Mouse (Mus musculus) heart, adult 2 months (tissue): ENCODE results near the gene Med20. TPM values are rescaled to one million over a fixed set of nuclear protein-coding genes. Genes with fewer than 3 reads are reported as not detected.

Experiments
- DNase-seq, 2 experiments: peaks; one replicate each; pipeline ENCODE4 v3.0.0; 2021
- H3K27ac ChIP-seq: fragments of 200-600 bp; 2 replicates; pipeline ENCODE4 v1.8.1; 2022
- H3K27me3 ChIP-seq: fragments of 200-500 bp; 2 replicates; pipeline ENCODE4 v1.6.1; 2012; ENCODE audit warnings: mild to moderate bottlenecking, low read length, inconsistent platforms, mixed read lengths; ENCODE audit not compliant: control insufficient read depth, insufficient read depth
- H3K36me3 ChIP-seq: fragments of 200-500 bp; 2 replicates; pipeline ENCODE4 v1.6.1; 2012; ENCODE audit warnings: low read length, inconsistent platforms; ENCODE audit not compliant: control insufficient read depth, insufficient read depth
- H3K4me1 ChIP-seq: fragments of 200-500 bp; 2 replicates; pipeline ENCODE4 v1.6.1; 2011; ENCODE audit warnings: low read length; ENCODE audit not compliant: control insufficient read depth, insufficient read depth
- H3K4me3 ChIP-seq: fragments of 200-600 bp; 2 replicates; pipeline ENCODE4 v1.8.1; 2022
- H3K79me2 ChIP-seq: fragments of 200-500 bp; replicated peaks from 2 replicates; pipeline ENCODE4 v1.6.1; 2012; ENCODE audit warnings: mild to moderate bottlenecking, inconsistent platforms, low read length, moderate library complexity, mixed read lengths; ENCODE audit not compliant: control insufficient read depth, insufficient read depth
- H3K9ac ChIP-seq: fragments of 200-500 bp; 2 replicates; pipeline ENCODE4 v1.6.1; 2012; ENCODE audit warnings: low read depth, mild to moderate bottlenecking, control low read depth, inconsistent platforms, low read length, mixed read lengths
- CTCF ChIP-seq: fragments of 200-600 bp; IDR thresholded peaks from 2 replicates; pipeline ENCODE4 v1.8.1; 2022; ENCODE audit warnings: antibody characterized with exemption, mild to moderate bottlenecking, moderate library complexity
- EP300 ChIP-seq: fragments of 200-500 bp; IDR thresholded peaks from 2 replicates; pipeline ENCODE4 v1.6.1; 2011; ENCODE audit warnings: low read depth, low read length, control low read depth; ENCODE audit not compliant: insufficient read depth
- POLR2A ChIP-seq: fragments of 200-500 bp; IDR thresholded peaks from 2 replicates; pipeline ENCODE4 v1.6.1; 2011; ENCODE audit warnings: mild to moderate bottlenecking, low read depth, low read length, control low read depth; ENCODE audit not compliant: insufficient read depth
- WGBS: fragments of 180-500 bp; shearing (Covaris S2); methylation state at CpG from one replicate; pipeline ENCODE4 v1.1.7; 2018; 5-methylcytosine and 5-hydroxymethylcytosine counted together
- intact Hi-C: fragments of 180-260 bp; cut with DNase I; formaldehyde crosslinking; loops from one replicate; pipeline ENCODE4 v1.15.1; 2025
- polyA plus RNA-seq: library from polyadenylated mRNA; depleted of rRNA; stranded (reverse); fragments of >200 nt; gene quantifications from 2 replicates; pipeline ENCODE4 v1.2.3, GENCODE M21; 2012; rRNA removed
- total RNA-seq, 2 experiments: library from RNA; stranded (reverse); gene quantifications; 2 replicates each; pipeline ENCODE4 v1.2.3; 2021

Med20 gene
- total and polyA plus RNA-seq, 3 experiments = 13.5 to 17.4 (median 15.0) TPM

- Histone ChIP-seq H3K4me3 (peak overlapping the region; percentile 38), H3K4me1 (no peaks in the 10 kb centered on the region; the same call in 1 of the 2 replicates), H3K27me3 (no peaks in the 10 kb centered on the region), H3K36me3 (no peaks in the 10 kb centered on the region), H3K79me2 (no peaks in the 10 kb centered on the region), H3K9ac (peak overlapping the region; percentile 70), H3K27ac (no peak overlapping the region; the same call in 1 of the 2 replicates)
- intact Hi-C loops = loop anchor here (10.0 kb wide), 1 partner anchor 158 kb away; no protein-coding TSS in a partner anchor
- DNase-seq = peak; percentile 75 to 82
- WGBS = 11% methylated on average over 68 of the region's 68 CpGs
- TF ChIP-seq EP300 = no peak
- TF ChIP-seq CTCF = peak; percentile 51
- TF ChIP-seq POLR2A = no peak
Observed at GRCm38 (mm10) chr17:47672311-47673111, 61.1 kb downstream of the Med20 start.

Other genes starting within 250 kb of the Med20 start
- 10 to 100 TPM; 18.2 to 22.5 TPM for gene Mrps10, start 242.7 kb upstream of the Med20 start, total RNA-seq
- 19.9 and 25.9 TPM in 2 replicates for gene Mrps10, start 242.7 kb upstream of the Med20 start, polyA plus RNA-seq
- under 1 TPM; 0.23 to 0.43 TPM for gene Guca1b, start 226.2 kb upstream of the Med20 start, total RNA-seq
- 0.86 and 1.1 TPM in 2 replicates for gene Guca1b, start 226.2 kb upstream of the Med20 start, polyA plus RNA-seq
- under 1 TPM; 0.34 to 0.39 TPM for gene Guca1a, start 211.0 kb upstream of the Med20 start, total RNA-seq
- gene Guca1a, start 211.0 kb upstream of the Med20 start, polyA plus RNA-seq = 0.55 and 0.61 TPM in 2 replicates
- 1 to 10 TPM; 1.2 to 1.4 TPM for gene AI661453, start 175.0 kb upstream of the Med20 start, total RNA-seq
- 0.64 and 1.00 TPM in 2 replicates for gene AI661453, start 175.0 kb upstream of the Med20 start, polyA plus RNA-seq
- not detected for gene 1700001C19Rik, start 174.2 kb upstream of the Med20 start, total RNA-seq
- gene 1700001C19Rik, start 174.2 kb upstream of the Med20 start, polyA plus RNA-seq = 0.44 and 0.76 TPM in 2 replicates
- 10 to 100 TPM; 10.8 to 12.5 TPM for gene Taf8, start 109.3 kb upstream of the Med20 start, total RNA-seq
- 14.2 and 21.0 TPM in 2 replicates for gene Taf8, start 109.3 kb upstream of the Med20 start, polyA plus RNA-seq
- 10 to 100 TPM; 75.9 to 83.7 TPM for gene Ccnd3, start 106.5 kb upstream of the Med20 start, total RNA-seq
- gene Ccnd3, start 106.5 kb upstream of the Med20 start, polyA plus RNA-seq = 75.1 and 77.5 TPM in 2 replicates
- 10 to 100 TPM; 15.7 to 15.9 TPM for gene Bysl, start 90 bp upstream of the Med20 start, total RNA-seq
- gene Bysl, start 90 bp upstream of the Med20 start, polyA plus RNA-seq = 13.2 and 15.6 TPM in 2 replicates
- gene Gm20517, start within 50 bp of the Med20 start, total RNA-seq = 1 to 10 TPM; 2.8 TPM
- gene Gm20517, start within 50 bp of the Med20 start, polyA plus RNA-seq = 0.27 and 1.5 TPM in 2 replicates
- 1 to 10 TPM; 3.4 to 3.6 TPM for gene Usp49, start 19.1 kb downstream of the Med20 start, total RNA-seq
- gene Usp49, start 19.1 kb downstream of the Med20 start, polyA plus RNA-seq = 2.9 and 3.6 TPM in 2 replicates
- 100 to 1,000 TPM; 113 to 125 TPM for gene Tomm6, start 76.8 kb downstream of the Med20 start, total RNA-seq
- gene Tomm6, start 76.8 kb downstream of the Med20 start, polyA plus RNA-seq = 53.9 and 68.1 TPM in 2 replicates
- gene Frs3, start 77.4 kb downstream of the Med20 start, total RNA-seq = 1 to 10 TPM; 4.8 to 5.2 TPM
- gene Frs3, start 77.4 kb downstream of the Med20 start, polyA plus RNA-seq = 10.8 and 11.7 TPM in 2 replicates
- gene Gm21981, start 82.9 kb downstream of the Med20 start, total RNA-seq = under 1 TPM; 0.78 to 0.89 TPM
- gene Gm21981, start 82.9 kb downstream of the Med20 start, polyA plus RNA-seq = 0.73 and 1.2 TPM in 2 replicates
- gene Prickle4, start 83.2 kb downstream of the Med20 start, total RNA-seq = 1 to 10 TPM; 3.7 to 3.9 TPM
- 4.0 and 8.3 TPM in 2 replicates for gene Prickle4, start 83.2 kb downstream of the Med20 start, polyA plus RNA-seq
- not detected for gene Pgc, start 115.3 kb downstream of the Med20 start, total RNA-seq
- 0.59 TPM in 2 replicates for gene Pgc, start 115.3 kb downstream of the Med20 start, polyA plus RNA-seq
- gene Tfeb, start 125.4 kb downstream of the Med20 start, total RNA-seq = 10 to 100 TPM; 36.8 to 42.7 TPM
- 33.5 and 35.1 TPM in 2 replicates for gene Tfeb, start 125.4 kb downstream of the Med20 start, polyA plus RNA-seq
- gene Mdfi, start 223.1 kb downstream of the Med20 start, total RNA-seq = 1 to 10 TPM; 1.8 to 2.0 TPM
- 9.6 and 11.1 TPM in 2 replicates for gene Mdfi, start 223.1 kb downstream of the Med20 start, polyA plus RNA-seq